Mouse (Mus musculus): ENCODE results near the gene Rec114. TPM values are rescaled to one million over a fixed set of nuclear protein-coding genes. Genes with fewer than 3 reads are reported as not detected.

Gene Rec114
- polyA plus RNA-seq, 1 experiment from 2014 or later: 1.9 TPM

DNA sequence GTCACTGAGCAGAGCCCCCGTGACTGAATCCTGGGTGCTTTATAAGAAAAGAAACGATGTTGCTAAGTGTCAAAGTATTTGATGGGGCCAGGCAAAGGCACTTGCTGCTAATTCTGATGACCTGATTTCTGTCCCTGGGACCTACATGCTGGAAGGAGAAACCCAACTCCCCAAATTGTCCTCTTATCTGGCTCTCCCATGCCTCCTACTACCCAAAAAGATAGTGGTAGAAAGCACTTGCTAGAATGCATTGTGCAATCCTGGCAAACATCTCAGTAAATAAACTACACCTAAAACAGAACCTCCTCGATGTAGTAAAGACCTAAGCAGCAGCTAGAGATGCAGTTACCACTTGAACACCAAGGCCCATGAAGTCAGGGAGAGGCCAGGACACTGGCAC, 81.0 kb downstream of the Rec114 start:
- 90% methylated on average over 3 of the region's 3 CpGs for WGBS
- no peaks in the 10 kb centered on the region for H3K27me3 ChIP-seq (replicated peaks; ENCODE audit: control insufficient read depth, insufficient read depth, low read length)
- no peak overlapping the region for H3K4me2 ChIP-seq (replicated peaks; ENCODE audit: low read depth)
- H3K4me1 ChIP-seq (replicated peaks; ENCODE audit: control insufficient read depth, insufficient read depth, low read length): no peaks in the 10 kb centered on the region
- no peak overlapping the region for H3K9ac ChIP-seq (ENCODE audit: low read depth, low read length)
- TF ChIP-seq CTCF (IDR thresholded peaks at IDR 0.05; ENCODE audit: low read depth): no peak
- peaks cover 20% of the 10 kb centered on the region for H3K36me3 ChIP-seq (ENCODE audit: control insufficient read depth, insufficient read depth)
- ATAC-seq: no peak
- no peak overlapping the region for H3K27ac ChIP-seq (ENCODE audit: low read depth, low read length)
- H3K4me3 ChIP-seq (ENCODE audit: low read depth, low read length): no peak overlapping the region
- H3K9me3 ChIP-seq (ENCODE audit: control insufficient read depth): no peaks in the 10 kb centered on the region

DNA sequence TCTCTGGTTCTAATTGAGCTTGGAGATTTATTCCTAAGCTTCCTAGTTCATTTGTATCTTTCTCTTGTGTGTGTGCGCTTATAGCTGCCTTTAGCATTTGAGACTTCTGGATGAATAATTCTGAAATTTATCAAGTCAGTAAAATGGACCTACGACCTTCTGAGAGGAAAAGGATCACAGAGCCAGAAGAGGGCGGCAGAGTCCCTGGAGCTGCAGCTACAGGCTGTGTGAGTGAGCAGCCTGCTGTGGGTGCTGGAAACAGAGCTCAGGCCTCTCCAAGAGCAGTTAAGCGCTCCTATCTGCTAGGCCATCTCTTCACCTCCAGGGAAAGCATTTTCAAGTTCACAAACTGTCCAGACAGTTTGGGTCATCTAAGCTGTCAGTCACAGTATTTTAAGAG, 81.8 kb downstream of the Rec114 start:
- peak; percentile 50 for TF ChIP-seq CTCF (IDR thresholded peaks at IDR 0.05; ENCODE audit: low read depth)
- Histone ChIP-seq H3K9me3 (ENCODE audit: control insufficient read depth) (no peaks in the 10 kb centered on the region), H3K27ac (ENCODE audit: low read depth, low read length) (no peak overlapping the region), H3K27me3 (replicated peaks; ENCODE audit: control insufficient read depth, insufficient read depth, low read length) (no peaks in the 10 kb centered on the region), H3K9ac (ENCODE audit: low read depth, low read length) (no peak overlapping the region), H3K36me3 (ENCODE audit: control insufficient read depth, insufficient read depth) (peaks cover 28% of the 10 kb centered on the region), H3K4me2 (replicated peaks; ENCODE audit: low read depth) (no peak overlapping the region), H3K4me1 (replicated peaks; ENCODE audit: control insufficient read depth, insufficient read depth, low read length) (no peaks in the 10 kb centered on the region), H3K4me3 (ENCODE audit: low read depth, low read length) (no peak overlapping the region)
- no peak for ATAC-seq
- WGBS: 92% methylated on average over 4 of the region's 4 CpGs

DNA sequence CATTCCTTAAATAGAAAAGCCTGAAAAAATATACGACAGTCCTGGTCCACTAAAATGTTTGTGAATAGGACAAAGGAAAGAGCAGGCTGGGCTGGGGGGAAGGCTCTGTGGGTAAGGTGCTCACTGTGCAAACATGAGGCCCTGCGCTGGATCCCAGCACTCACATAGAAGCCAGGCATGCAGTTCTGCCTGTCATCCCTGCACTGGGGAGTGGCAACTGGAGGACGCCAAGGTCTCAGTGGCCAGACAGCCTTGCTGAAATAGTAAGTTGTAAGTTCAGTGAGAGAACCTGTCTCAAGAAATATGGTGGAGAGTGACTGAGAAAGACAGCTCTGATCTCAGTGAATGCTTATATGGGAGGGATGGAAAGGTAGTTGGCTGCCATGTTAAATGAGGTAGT, 83.1 kb downstream of the Rec114 start:
- TF ChIP-seq CTCF (IDR thresholded peaks at IDR 0.05; ENCODE audit: low read depth): no peak
- no peak overlapping the region for H3K4me2 ChIP-seq (replicated peaks; ENCODE audit: low read depth)
- peaks cover 22% of the 10 kb centered on the region for H3K36me3 ChIP-seq (ENCODE audit: control insufficient read depth, insufficient read depth)
- no peak overlapping the region for H3K9ac ChIP-seq (ENCODE audit: low read depth, low read length)
- H3K27me3 ChIP-seq (replicated peaks; ENCODE audit: control insufficient read depth, insufficient read depth, low read length): no peaks in the 10 kb centered on the region
- H3K4me3 ChIP-seq (ENCODE audit: low read depth, low read length): no peak overlapping the region
- H3K9me3 ChIP-seq (ENCODE audit: control insufficient read depth): no peaks in the 10 kb centered on the region
- H3K27ac ChIP-seq (ENCODE audit: low read depth, low read length): no peak overlapping the region
- WGBS: 78% methylated on average over 3 of the region's 3 CpGs
- no peaks in the 10 kb centered on the region for H3K4me1 ChIP-seq (replicated peaks; ENCODE audit: control insufficient read depth, insufficient read depth, low read length)
- ATAC-seq: no peak

DNA sequence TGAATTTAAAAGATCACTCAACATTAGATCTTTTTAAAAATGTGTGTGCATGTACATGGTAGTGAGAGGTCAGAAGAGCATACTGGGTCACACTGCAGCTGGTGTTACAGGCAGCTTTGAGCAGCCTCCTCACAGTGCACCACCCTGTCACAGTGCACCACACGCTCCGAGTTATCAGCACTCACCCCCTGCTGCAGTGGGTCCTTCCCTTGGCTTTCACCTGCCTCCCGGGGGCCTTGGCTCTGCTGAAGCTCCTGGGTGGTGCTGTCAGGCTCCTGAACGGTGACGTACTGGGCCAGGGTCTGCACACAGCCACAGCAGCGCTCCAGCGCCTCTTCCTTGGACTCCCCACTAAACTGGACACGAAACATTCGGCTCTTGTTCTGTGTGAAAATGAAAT, 83.8 kb downstream of the Rec114 start:
- ATAC-seq: no peak

DNA sequence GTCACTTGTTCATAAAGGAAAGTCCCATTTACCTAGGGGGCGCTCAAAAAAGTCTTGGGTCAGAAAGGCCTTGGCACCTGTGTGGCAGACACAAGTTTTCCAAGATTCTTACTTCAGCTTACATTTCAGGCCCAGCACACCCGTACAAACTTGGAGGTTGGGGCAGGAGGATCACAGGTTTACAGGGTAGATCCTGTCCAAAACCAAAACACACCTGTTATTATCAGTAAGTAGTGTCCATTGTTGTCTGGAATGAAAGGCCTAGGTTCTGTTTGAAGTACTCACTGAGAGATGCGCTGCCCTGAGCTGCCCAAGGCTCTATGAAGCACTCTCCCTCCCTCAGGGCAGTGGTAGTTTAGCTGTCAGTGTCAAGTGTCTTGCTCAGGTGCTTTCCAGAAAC, 84.4 kb downstream of the Rec114 start:
- no peak for ATAC-seq
- Histone ChIP-seq H3K27me3 (replicated peaks; ENCODE audit: control insufficient read depth, insufficient read depth, low read length) (no peaks in the 10 kb centered on the region), H3K4me3 (ENCODE audit: low read depth, low read length) (no peak overlapping the region), H3K27ac (ENCODE audit: low read depth, low read length) (no peak overlapping the region), H3K9ac (ENCODE audit: low read depth, low read length) (no peak overlapping the region), H3K4me2 (replicated peaks; ENCODE audit: low read depth) (no peak overlapping the region), H3K9me3 (ENCODE audit: control insufficient read depth) (no peaks in the 10 kb centered on the region), H3K36me3 (ENCODE audit: control insufficient read depth, insufficient read depth) (peaks cover 20% of the 10 kb centered on the region), H3K4me1 (replicated peaks; ENCODE audit: control insufficient read depth, insufficient read depth, low read length) (no peaks in the 10 kb centered on the region)
- 0 out of 2 replicates have a peak, but pooled peaks have one; percentile 6 for TF ChIP-seq CTCF (IDR thresholded peaks at IDR 0.05; ENCODE audit: low read depth)
- WGBS: 96% methylated on average over 3 of the region's 3 CpGs

More for the DNA sequence above, 83.8 kb downstream of the Rec114 start:
- 80% methylated on average over 9 of the region's 9 CpGs for WGBS
- Histone ChIP-seq H3K27me3 (replicated peaks; ENCODE audit: control insufficient read depth, insufficient read depth, low read length) (no peaks in the 10 kb centered on the region), H3K9ac (ENCODE audit: low read depth, low read length) (no peak overlapping the region), H3K4me1 (replicated peaks; ENCODE audit: control insufficient read depth, insufficient read depth, low read length) (no peaks in the 10 kb centered on the region), H3K4me2 (replicated peaks; ENCODE audit: low read depth) (no peak overlapping the region), H3K4me3 (ENCODE audit: low read depth, low read length) (no peak overlapping the region), H3K9me3 (ENCODE audit: control insufficient read depth) (no peaks in the 10 kb centered on the region), H3K27ac (ENCODE audit: low read depth, low read length) (no peak overlapping the region), H3K36me3 (ENCODE audit: control insufficient read depth, insufficient read depth) (peaks cover 20% of the 10 kb centered on the region)
- TF ChIP-seq CTCF (IDR thresholded peaks at IDR 0.05; ENCODE audit: low read depth): no peak

DNA sequence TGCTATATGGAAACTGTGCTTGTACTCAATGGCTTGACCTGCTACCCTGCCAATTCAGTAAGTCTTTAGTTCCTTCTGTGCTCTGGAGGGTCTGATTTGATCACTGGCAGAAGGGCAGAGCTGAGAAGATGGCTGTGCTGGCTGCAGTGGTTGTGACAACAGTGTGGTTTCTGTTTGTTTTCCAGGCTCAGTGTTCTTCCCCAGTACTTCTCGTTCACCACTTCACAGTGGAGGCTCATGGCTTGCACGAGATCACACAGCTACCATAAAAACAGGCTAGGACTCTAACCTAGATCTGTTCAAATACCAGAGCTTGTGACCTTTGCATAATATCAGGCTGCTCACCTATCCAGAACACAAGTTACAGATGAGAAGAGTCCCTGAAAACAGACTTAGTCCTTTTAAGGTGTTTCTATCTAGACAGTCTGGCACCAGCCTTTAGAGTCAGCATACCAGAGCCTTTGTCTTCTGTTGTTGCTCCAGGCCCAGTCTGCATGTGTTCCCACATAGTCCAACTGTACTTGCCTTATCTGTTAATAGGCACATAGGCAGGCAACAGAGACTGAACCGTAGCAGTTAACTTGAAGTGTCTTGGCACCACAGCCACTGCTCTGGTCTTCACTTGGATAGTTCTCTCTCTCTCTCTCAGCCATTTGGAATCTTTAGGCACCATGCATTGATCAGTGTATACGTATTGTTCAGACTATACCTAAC, 85.0 kb downstream of the Rec114 start:
- Histone ChIP-seq H3K4me3 (ENCODE audit: low read depth, low read length) (no peak overlapping the region), H3K27ac (ENCODE audit: low read depth, low read length) (0 out of 2 replicates have a peak overlapping the region, but pooled peaks have one; percentile 15), H3K36me3 (ENCODE audit: control insufficient read depth, insufficient read depth) (peaks cover 20% of the 10 kb centered on the region), H3K4me2 (replicated peaks; ENCODE audit: low read depth) (no peak overlapping the region), H3K9me3 (ENCODE audit: control insufficient read depth) (no peaks in the 10 kb centered on the region), H3K4me1 (replicated peaks; ENCODE audit: control insufficient read depth, insufficient read depth, low read length) (no peaks in the 10 kb centered on the region), H3K27me3 (replicated peaks; ENCODE audit: control insufficient read depth, insufficient read depth, low read length) (no peaks in the 10 kb centered on the region), H3K9ac (ENCODE audit: low read depth, low read length) (no peak overlapping the region)
- 78% methylated on average over 4 of the region's 4 CpGs for WGBS
- no peak for TF ChIP-seq CTCF (IDR thresholded peaks at IDR 0.05; ENCODE audit: low read depth)
- ATAC-seq: no peak

Measured in intestine, postnatal 0 days (tissue).